Mouse (Mus musculus): ENCODE data around the gene Rtp3. TPM values are rescaled to one million over a fixed set of nuclear protein-coding genes. Genes with fewer than 3 reads are reported as not detected.

Rtp3 gene
- polyA plus RNA-seq, 1 experiment from 2014 or later = 0.20 TPM

- Histone ChIP-seq H3K9ac (no peak overlapping the region), H3K36me3 (no peaks in the 10 kb centered on the region), H3K4me3 (no peak overlapping the region), H3K9me3 (no peaks in the 10 kb centered on the region), H3K27me3 (peaks cover 54% of the 10 kb centered on the region), H3K27ac (no peak overlapping the region), H3K4me2 (no peak overlapping the region), H3K4me1 (peaks cover 8% of the 10 kb centered on the region)
- WGBS = 57% methylated on average over 6 of the region's 6 CpGs
- ATAC-seq (ENCODE audit: insufficient number of reproducible peaks, insufficient read depth, low FRiP score, low TSS enrichment, low read depth) = no peak
Measured at GRCm38 (mm10) chr9:110952398-110952797, 38.0 kb downstream of the Rtp3 start.

- peaks cover 59% of the 10 kb centered on the region for H3K27me3 ChIP-seq
- H3K4me1 ChIP-seq = peaks cover 12% of the 10 kb centered on the region
- H3K4me3 ChIP-seq = no peak overlapping the region
Measured at GRCm38 (mm10) chr9:110951866-110952265, 38.5 kb downstream of the Rtp3 start.

GRCm38 (mm10) chr9:110951397-110951796 is 39.0 kb downstream of the Rtp3 start, which contains the start of gene Lrrc2:
Lrrc2 (plus strand) TSS chr9:110951545.
- WGBS = 89% methylated on average over 11 of the region's 11 CpGs
- H3K36me3 ChIP-seq = no peaks in the 10 kb centered on the region
- no peak within 1 kb of the TSS for H3K4me2 ChIP-seq
- H3K9ac ChIP-seq = no peak within 1 kb of the TSS
- H3K4me1 ChIP-seq = peaks cover 17% of the 10 kb centered on the region
- no peak within 1 kb of the TSS for H3K27ac ChIP-seq
- peaks cover 63% of the 10 kb centered on the region for H3K27me3 ChIP-seq
- H3K9me3 ChIP-seq = no peaks in the 10 kb centered on the region
- ATAC-seq (ENCODE audit: insufficient number of reproducible peaks, insufficient read depth, low FRiP score, low TSS enrichment, low read depth) = no peak
- no peak within 1 kb of the TSS for H3K4me3 ChIP-seq

More at GRCm38 (mm10) chr9:110951866-110952265, 38.5 kb downstream of the Rtp3 start:
- Histone ChIP-seq H3K9ac (no peak overlapping the region), H3K4me2 (no peak overlapping the region), H3K9me3 (no peaks in the 10 kb centered on the region), H3K27ac (no peak overlapping the region), H3K36me3 (no peaks in the 10 kb centered on the region)
- ATAC-seq (ENCODE audit: insufficient number of reproducible peaks, insufficient read depth, low FRiP score, low TSS enrichment, low read depth) = no peak
- WGBS = 93% methylated on average over 13 of the region's 13 CpGs

- Histone ChIP-seq H3K36me3 (no peaks in the 10 kb centered on the region), H3K27me3 (peaks cover 63% of the 10 kb centered on the region)
Measured at GRCm38 (mm10) chr9:110950109-110950508, 40.3 kb downstream of the Rtp3 start.

GRCm38 (mm10) chr9:110948813-110949310 is 41.5 kb downstream of the Rtp3 start:
- H3K9ac ChIP-seq = no peak overlapping the region
- ATAC-seq (ENCODE audit: insufficient number of reproducible peaks, insufficient read depth, low FRiP score, low TSS enrichment, low read depth) = no peak
- no peaks in the 10 kb centered on the region for H3K9me3 ChIP-seq
- H3K36me3 ChIP-seq = no peaks in the 10 kb centered on the region
- no peak overlapping the region for H3K27ac ChIP-seq
- H3K4me2 ChIP-seq = no peak overlapping the region
- H3K4me3 ChIP-seq = no peak overlapping the region
- H3K27me3 ChIP-seq = peaks cover 64% of the 10 kb centered on the region
- H3K4me1 ChIP-seq = peaks cover 27% of the 10 kb centered on the region
- 56% methylated on average over 8 of the region's 8 CpGs for WGBS

More at GRCm38 (mm10) chr9:110950109-110950508, 40.3 kb downstream of the Rtp3 start:
- Histone ChIP-seq H3K9ac (no peak overlapping the region), H3K9me3 (no peaks in the 10 kb centered on the region), H3K27ac (no peak overlapping the region), H3K4me3 (no peak overlapping the region), H3K4me2 (no peak overlapping the region), H3K4me1 (peaks cover 23% of the 10 kb centered on the region)
- ATAC-seq (ENCODE audit: insufficient number of reproducible peaks, insufficient read depth, low FRiP score, low TSS enrichment, low read depth) = no peak
- WGBS = 92% methylated on average over 3 of the region's 3 CpGs

DNA sequence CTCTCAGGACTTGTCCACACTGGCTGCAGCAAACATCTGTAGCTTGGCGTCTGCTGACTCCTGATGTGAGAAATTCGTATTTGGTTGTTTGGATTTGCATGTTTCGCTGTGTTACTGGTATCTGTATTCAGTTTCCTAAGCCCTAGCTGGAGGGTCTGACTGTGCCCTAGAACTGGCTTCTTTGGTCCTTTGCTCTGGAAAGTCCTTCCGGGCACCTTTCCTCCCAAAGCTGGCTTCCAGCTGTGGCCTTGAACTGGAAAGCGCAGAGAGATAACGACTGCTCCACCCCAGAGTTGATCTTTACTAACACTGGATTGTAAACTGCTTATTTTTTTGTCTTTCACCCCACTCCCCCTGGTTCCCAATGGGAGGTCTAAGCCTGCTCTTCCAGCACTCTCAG is 42.5 kb downstream of the Rtp3 start:
- 37% methylated on average over 6 of the region's 6 CpGs for WGBS
- H3K27me3 ChIP-seq = peaks cover 57% of the 10 kb centered on the region

DNA sequence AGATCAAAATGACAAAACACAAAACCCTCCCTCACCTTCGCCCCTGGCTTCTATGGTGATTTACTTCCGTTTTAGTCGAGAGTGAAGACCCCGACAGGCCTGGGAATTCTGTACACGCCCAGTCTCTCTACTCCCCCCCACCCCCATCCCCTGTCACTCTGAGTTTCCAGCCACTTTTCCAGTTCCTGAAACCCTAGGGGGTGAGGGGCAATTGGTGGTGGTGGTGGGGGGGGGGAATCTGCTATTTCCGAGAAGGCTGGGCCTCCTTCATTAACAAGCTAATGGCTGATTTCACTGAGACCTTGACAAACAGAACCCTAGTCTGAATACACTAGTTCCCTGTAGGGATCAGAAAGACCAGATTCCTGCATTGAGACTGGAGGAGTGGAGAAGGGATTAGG is 43.1 kb downstream of the Rtp3 start:
- Histone ChIP-seq H3K4me1 (peaks cover 22% of the 10 kb centered on the region), H3K4me3 (no peak overlapping the region), H3K27me3 (peaks cover 55% of the 10 kb centered on the region), H3K36me3 (no peaks in the 10 kb centered on the region), H3K4me2 (no peak overlapping the region; the same call in 1 of the 2 replicates), H3K9ac (no peak overlapping the region), H3K27ac (no peak overlapping the region), H3K9me3 (no peaks in the 10 kb centered on the region)
- WGBS = 14% methylated on average over 6 of the region's 6 CpGs
- ATAC-seq (ENCODE audit: insufficient number of reproducible peaks, insufficient read depth, low FRiP score, low TSS enrichment, low read depth) = no peak

More for the DNA sequence above, 42.5 kb downstream of the Rtp3 start:
- no peak for ATAC-seq (ENCODE audit: insufficient number of reproducible peaks, insufficient read depth, low FRiP score, low TSS enrichment, low read depth)
- Histone ChIP-seq H3K4me1 (peaks cover 22% of the 10 kb centered on the region), H3K36me3 (no peaks in the 10 kb centered on the region), H3K9me3 (no peaks in the 10 kb centered on the region), H3K4me3 (no peak overlapping the region), H3K9ac (no peak overlapping the region), H3K27ac (no peak overlapping the region), H3K4me2 (no peak overlapping the region)

GRCm38 (mm10) chr9:110946548-110947044 is 43.8 kb downstream of the Rtp3 start:
- H3K4me2 ChIP-seq = peak overlapping the region; percentile 26
- H3K27me3 ChIP-seq = peaks cover 49% of the 10 kb centered on the region

DNA sequence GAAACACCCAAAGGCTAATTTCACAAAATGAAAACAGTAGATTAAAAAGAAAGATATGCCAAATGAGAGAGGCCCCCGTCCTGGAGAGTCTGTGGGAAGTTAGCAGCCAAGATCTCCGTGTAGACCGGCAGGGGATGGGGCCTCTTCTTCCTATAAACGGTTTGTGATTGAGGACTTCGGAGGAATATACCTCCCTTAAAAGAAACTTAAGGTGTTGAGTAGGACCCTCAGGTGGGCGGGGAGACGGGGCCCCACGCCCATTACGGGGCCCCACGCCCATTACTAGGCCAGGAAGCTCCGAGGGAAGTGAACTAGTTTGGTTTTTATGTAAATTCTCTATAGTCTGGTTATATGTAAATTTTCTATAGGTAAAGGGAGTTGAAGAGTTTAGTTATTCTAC is 44.5 kb downstream of the Rtp3 start, which contains the start of gene Tdgf1:
Gene Tdgf1 (minus strand): TSS at position 233 of the 400 bp plus-strand sequence.
- Histone ChIP-seq H3K4me2 (peak within 1 kb of the TSS; percentile 26), H3K27ac (no peak within 1 kb of the TSS), H3K27me3 (peaks cover 49% of the 10 kb centered on the region), H3K36me3 (no peaks in the 10 kb centered on the region), H3K4me1 (peaks cover 22% of the 10 kb centered on the region), H3K9me3 (no peaks in the 10 kb centered on the region), H3K9ac (no peak within 1 kb of the TSS), H3K4me3 (peak within 1 kb of the TSS; percentile 4; the same call in 1 of the 2 replicates)
- ATAC-seq (ENCODE audit: insufficient number of reproducible peaks, insufficient read depth, low FRiP score, low TSS enrichment, low read depth) = no peak
- WGBS = 12% methylated on average over 11 of the region's 11 CpGs

More at GRCm38 (mm10) chr9:110946548-110947044, 43.8 kb downstream of the Rtp3 start:
- Histone ChIP-seq H3K9ac (no peak overlapping the region), H3K9me3 (no peaks in the 10 kb centered on the region), H3K4me1 (peaks cover 22% of the 10 kb centered on the region), H3K27ac (no peak overlapping the region), H3K4me3 (no peak overlapping the region), H3K36me3 (no peaks in the 10 kb centered on the region)
- WGBS = 7% methylated on average over 20 of the region's 20 CpGs
- no peak for ATAC-seq (ENCODE audit: insufficient number of reproducible peaks, insufficient read depth, low FRiP score, low TSS enrichment, low read depth)

DNA sequence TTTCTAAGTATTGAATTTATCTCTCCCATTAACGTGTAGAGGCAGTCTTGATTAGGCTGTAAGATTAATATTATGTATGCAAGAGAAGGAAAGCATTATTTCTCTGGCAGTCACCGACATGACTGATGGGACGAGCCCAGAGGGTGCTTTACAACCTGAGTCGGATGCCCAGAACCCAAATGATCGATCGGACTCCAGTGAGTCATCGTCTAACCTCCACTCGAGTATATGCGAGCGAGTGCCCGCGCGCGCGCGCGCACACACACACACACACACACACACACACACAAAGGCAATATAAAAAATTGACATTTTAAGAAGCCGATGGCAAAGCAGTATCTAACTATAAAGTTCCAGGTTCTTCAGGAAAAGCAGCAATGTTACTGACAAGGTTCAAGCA is 45.0 kb downstream of the Rtp3 start:
- no peak overlapping the region for H3K27ac ChIP-seq
- no peaks in the 10 kb centered on the region for H3K36me3 ChIP-seq
- peaks cover 49% of the 10 kb centered on the region for H3K27me3 ChIP-seq
- no peaks in the 10 kb centered on the region for H3K9me3 ChIP-seq
- H3K4me3 ChIP-seq = peak overlapping the region; percentile 4; the same call in 1 of the 2 replicates
- H3K4me1 ChIP-seq = peaks cover 22% of the 10 kb centered on the region
- WGBS = 16% methylated on average over 18 of the region's 18 CpGs
- H3K9ac ChIP-seq = no peak overlapping the region
- no peak for ATAC-seq (ENCODE audit: insufficient number of reproducible peaks, insufficient read depth, low FRiP score, low TSS enrichment, low read depth)
- H3K4me2 ChIP-seq = peak overlapping the region; percentile 11; the same call in 1 of the 2 replicates

DNA sequence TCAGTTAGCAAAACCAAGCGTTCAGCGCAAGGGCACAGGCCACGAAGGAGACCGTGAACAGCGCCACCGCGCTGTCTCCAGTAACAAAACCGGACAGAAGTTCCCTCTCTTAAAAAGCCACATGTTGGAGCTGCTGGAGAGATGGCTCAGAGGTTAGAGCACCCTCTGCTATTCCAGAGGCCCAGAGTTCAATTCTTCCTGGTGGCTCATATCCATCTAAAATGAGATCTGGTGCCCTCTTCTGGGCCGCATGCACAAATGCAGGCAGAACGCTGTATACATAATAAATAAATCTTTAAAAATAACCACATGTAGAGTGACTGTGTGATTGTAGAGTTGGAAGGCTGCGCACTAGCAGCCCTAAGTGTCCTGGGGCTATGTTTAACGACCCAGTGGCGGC is 46.1 kb downstream of the Rtp3 start:
- no peak overlapping the region for H3K27ac ChIP-seq
- H3K36me3 ChIP-seq = no peaks in the 10 kb centered on the region
- ATAC-seq (ENCODE audit: insufficient number of reproducible peaks, insufficient read depth, low FRiP score, low TSS enrichment, low read depth) = no peak
- 27% methylated on average over 13 of the region's 13 CpGs for WGBS
- no peaks in the 10 kb centered on the region for H3K9me3 ChIP-seq
- H3K4me1 ChIP-seq = peaks cover 22% of the 10 kb centered on the region
- peak overlapping the region; percentile 35; the same call in 1 of the 2 replicates for H3K4me2 ChIP-seq
- peaks cover 49% of the 10 kb centered on the region for H3K27me3 ChIP-seq
- no peak overlapping the region for H3K4me3 ChIP-seq
- H3K9ac ChIP-seq = no peak overlapping the region

Data from embryonic facial prominence, embryonic 13.5 days (tissue).